Mouse (Mus musculus): ENCODE measurements around the gene Gm3095.
"Not testable (repeated sequence)": the region's sequence is repeated elsewhere in the genome, so short reads cannot be mapped to it uniquely, and the experiment has no call there.

Gene Gm3095

DNA sequence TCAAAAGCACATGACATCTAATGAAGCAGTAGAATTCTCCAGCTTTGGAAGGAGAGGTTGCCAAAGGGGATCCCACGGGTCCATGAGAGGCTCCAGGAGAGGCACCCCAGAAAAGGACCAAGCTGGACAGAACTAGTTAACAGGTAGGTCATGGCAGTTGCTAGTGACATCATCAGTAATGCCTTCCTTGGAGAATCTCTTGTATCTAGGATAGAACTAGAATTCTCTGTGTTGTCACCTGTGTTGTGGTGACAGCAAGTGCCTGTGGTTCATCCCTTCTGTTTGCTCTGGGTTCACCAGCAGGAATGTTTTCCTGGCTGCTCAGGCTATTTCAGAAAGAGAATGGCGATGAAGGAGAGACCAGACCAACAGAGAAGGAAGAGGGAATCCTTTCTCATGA is at the start of gene Gm3095:
Gene Gm3095 (plus strand): TSS at position 301 of the 400 bp plus-strand sequence.
- DNase-seq (ENCODE audit: low read depth, low spot score), result not testable (repeated sequence)

DNA sequence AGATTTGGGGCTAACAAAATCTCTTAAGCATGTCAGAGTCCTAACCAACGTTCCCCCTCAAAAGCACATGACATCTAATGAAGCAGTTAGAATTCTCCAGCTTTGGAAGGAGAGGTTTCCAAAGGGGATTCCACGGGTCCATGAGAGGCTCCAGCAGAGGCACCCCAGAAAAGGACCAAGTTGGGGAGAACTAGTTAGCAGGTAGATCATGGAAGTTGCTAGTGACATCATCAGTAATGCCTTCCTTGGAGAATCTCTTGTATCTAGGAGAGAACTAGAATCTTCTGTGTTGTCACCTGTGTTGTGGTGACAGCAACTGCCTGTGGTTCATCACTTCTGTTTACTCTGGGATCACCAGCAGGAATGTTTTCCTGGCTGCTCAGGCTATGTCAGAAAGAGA is 31.9 kb upstream of the Gm3095 start, which contains the start of gene Gm3029:
Gene Gm3029 (plus strand): TSS at position 301 of the 400 bp plus-strand sequence.
- DNase-seq (ENCODE audit: low read depth, low spot score), result not testable (repeated sequence)

DNA sequence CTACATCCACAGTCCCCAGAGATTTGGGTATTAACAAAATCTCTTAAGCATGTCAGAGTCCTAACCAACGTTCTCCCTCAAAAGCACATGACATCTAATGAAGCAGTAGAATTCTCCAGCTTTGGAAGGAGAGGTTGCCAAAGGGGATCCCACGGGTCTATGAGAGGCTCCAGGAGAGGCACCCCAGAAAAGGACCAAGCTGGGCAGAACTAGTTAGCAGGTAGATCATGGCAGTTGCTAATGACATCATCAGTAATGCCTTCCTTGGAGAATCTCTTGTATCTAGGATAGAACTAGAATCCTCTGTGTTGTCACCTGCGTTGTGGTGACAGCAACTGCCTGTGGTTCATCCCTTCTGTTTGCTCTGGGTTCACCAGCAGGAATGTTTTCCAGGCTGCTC is 34.7 kb downstream of the Gm3095 start, which contains the start of gene Gm3099:
Gene Gm3099 (plus strand): TSS at position 301 of the 400 bp plus-strand sequence.
- not testable (repeated sequence) for DNase-seq (ENCODE audit: low read depth, low spot score)
